Mouse (Mus musculus) neural tube, embryonic 14.5 days (tissue): Measurements from ENCODE around the gene Mapkapk5. TPM values are rescaled to one million over a fixed set of nuclear protein-coding genes. Genes with fewer than 3 reads are reported as not detected.
"Not testable (repeated sequence)": the region's sequence is repeated elsewhere in the genome, so short reads cannot be mapped to it uniquely, and the experiment has no call there.

Source experiments
- ATAC-seq: fragments of 200-750 bp; cut with Nextera tagmentation; 2 replicates; pipeline ENCODE4 v1.8.0; 2017; ENCODE audit warnings: low read depth, mild to moderate bottlenecking, moderate TSS enrichment, moderate library complexity
- H3K27ac ChIP-seq: fragments of 300-500 bp; sonication (generic); 2 replicates; pipeline ENCODE4 v1.5.1; 2014; ENCODE audit warnings: low read depth, mild to moderate bottlenecking, control low read depth, low read length, moderate library complexity, mixed read lengths
- H3K27me3 ChIP-seq: fragments of 300-500 bp; sonication (generic); 2 replicates; pipeline ENCODE4 v1.6.1; 2014; ENCODE audit warnings: low read length; ENCODE audit not compliant: control insufficient read depth, insufficient read depth
- H3K36me3 ChIP-seq: fragments of 300-500 bp; sonication (generic); 2 replicates; pipeline ENCODE4 v1.6.1; 2014; ENCODE audit warnings: low read length, mixed read lengths; ENCODE audit not compliant: control insufficient read depth, insufficient read depth
- H3K4me1 ChIP-seq: fragments of 300-500 bp; sonication (generic); 2 replicates; pipeline ENCODE4 v1.6.1; 2014; ENCODE audit warnings: low read length; ENCODE audit not compliant: control insufficient read depth, insufficient read depth
- H3K4me2 ChIP-seq: fragments of 300-500 bp; sonication (generic); 2 replicates; pipeline ENCODE4 v1.6.1; 2014; ENCODE audit warnings: mild to moderate bottlenecking, low read depth, low read length, control low read depth
- H3K4me3 ChIP-seq: fragments of 300-500 bp; sonication (generic); 2 replicates; pipeline ENCODE4 v1.5.1; 2014; ENCODE audit warnings: low read depth, low read length, control low read depth, mixed read lengths
- H3K9ac ChIP-seq: fragments of 300-500 bp; sonication (generic); replicated peaks from 2 replicates; pipeline ENCODE4 v1.6.1; 2014; ENCODE audit warnings: low read depth, mild to moderate bottlenecking, control low read depth, low read length, mixed read lengths
- H3K9me3 ChIP-seq: fragments of 300-500 bp; sonication (generic); 2 replicates; pipeline ENCODE4 v1.6.1; 2016; ENCODE audit warnings: low read length; ENCODE audit not compliant: control insufficient read depth
- WGBS: fragments of 180-500 bp; shearing (Covaris S2); extraction: QIAGEN DNeasy Blood & Tissue Kit; methylation state at CpG from one replicate; pipeline ENCODE4 v1.1.7; 2014; 5-methylcytosine and 5-hydroxymethylcytosine counted together
- polyA plus RNA-seq: library from polyadenylated mRNA; unstranded; fragments of >200 nt; fragmentation: Nextera tagmentation; extraction: Ambion mirVana; gene quantifications from 2 replicates; pipeline ENCODE4 v1.2.1, GENCODE M21; 2014

The Mapkapk5 gene
- polyA plus RNA-seq, 1 experiment from 2014 or later, result 75.5 TPM

GRCm38 (mm10) chr5:121519758-121520157 lies 25.9 kb downstream of the Mapkapk5 start:
- H3K4me3 ChIP-seq, H3K9me3 ChIP-seq, H3K4me2 ChIP-seq, H3K9ac ChIP-seq, H3K27me3 ChIP-seq, H3K4me1 ChIP-seq, ATAC-seq, H3K27ac ChIP-seq: not testable (repeated sequence)
- H3K36me3 ChIP-seq, result peaks cover 28% of the 10 kb centered on the region
- over 99% methylated on average over 11 of the region's 17 CpGs for WGBS

GRCm38 (mm10) chr5:121518983-121519382 lies 26.7 kb downstream of the Mapkapk5 start:
- H3K9me3 ChIP-seq, result no peaks in the 10 kb centered on the region
- H3K27me3 ChIP-seq, result no peaks in the 10 kb centered on the region
- WGBS, result 98% methylated on average over 9 of the region's 9 CpGs
- H3K4me3 ChIP-seq, result no peak overlapping the region
- no peak overlapping the region for H3K4me2 ChIP-seq
- ATAC-seq, result no peak
- H3K9ac ChIP-seq, result no peak overlapping the region
- no peak overlapping the region for H3K27ac ChIP-seq
- no peaks in the 10 kb centered on the region for H3K4me1 ChIP-seq
- peaks cover 22% of the 10 kb centered on the region for H3K36me3 ChIP-seq

DNA sequence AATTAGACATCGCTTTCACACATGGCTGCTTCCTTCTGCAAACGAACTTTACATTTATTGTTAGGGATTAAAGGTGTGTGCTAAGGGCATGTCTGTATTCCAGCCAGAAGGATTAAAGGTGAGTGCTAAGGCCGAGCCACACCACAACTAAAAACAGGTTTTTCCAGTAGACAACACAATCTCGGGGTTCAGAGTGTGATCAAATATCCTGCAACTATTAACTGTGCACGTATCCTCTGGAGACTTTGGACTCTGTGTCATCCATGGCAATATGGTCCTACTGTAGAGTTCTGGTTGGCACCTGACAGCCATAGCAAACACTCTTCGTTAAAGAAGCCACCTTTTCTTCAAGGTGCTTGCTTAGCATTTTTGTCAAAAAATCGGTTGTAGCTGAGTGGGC lies 35.7 kb downstream of the Mapkapk5 start:
- Histone ChIP-seq H3K27ac (no peak overlapping the region), H3K4me3 (no peak overlapping the region), H3K36me3 (no peaks in the 10 kb centered on the region), H3K4me1 (no peaks in the 10 kb centered on the region), H3K9ac (no peak overlapping the region), H3K27me3 (no peaks in the 10 kb centered on the region), H3K9me3 (no peaks in the 10 kb centered on the region), H3K4me2 (no peak overlapping the region)
- no peak for ATAC-seq
- 84% methylated on average over 7 of the region's 7 CpGs for WGBS

GRCm38 (mm10) chr5:121506846-121507245 lies 38.9 kb downstream of the Mapkapk5 start:
- ATAC-seq, result no peak
- 86% methylated on average over 1 of the region's 1 CpGs for WGBS
- no peaks in the 10 kb centered on the region for H3K27me3 ChIP-seq
- H3K9me3 ChIP-seq, result no peaks in the 10 kb centered on the region
- H3K9ac ChIP-seq, result no peak overlapping the region
- no peak overlapping the region for H3K4me3 ChIP-seq
- H3K4me1 ChIP-seq, result no peaks in the 10 kb centered on the region
- H3K4me2 ChIP-seq, result no peak overlapping the region
- H3K27ac ChIP-seq, result no peak overlapping the region
- H3K36me3 ChIP-seq, result no peaks in the 10 kb centered on the region

DNA sequence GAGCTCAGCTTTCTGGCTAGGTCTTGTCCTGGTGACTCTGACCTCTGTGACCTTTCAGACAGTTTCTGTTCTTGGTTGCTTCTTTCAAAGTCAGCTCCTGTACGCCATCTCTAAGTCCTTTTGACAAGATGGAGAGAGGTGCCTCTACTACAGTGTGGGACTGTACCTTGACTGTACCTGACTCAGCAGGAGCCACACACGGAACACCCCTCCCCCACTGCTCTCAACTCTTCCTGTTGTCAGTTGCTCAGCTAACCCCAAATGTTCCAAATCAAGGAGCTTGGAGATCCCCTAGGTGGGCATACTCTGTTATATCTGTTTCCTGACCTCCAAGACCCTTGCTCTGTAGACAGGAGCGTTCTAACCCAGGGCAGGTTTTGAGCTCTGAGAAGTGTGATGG lies 42.5 kb downstream of the Mapkapk5 start, which contains the start of gene Adam1b:
TSS of gene Adam1b (minus strand) at position 205 of the 400 bp plus-strand sequence.
- Histone ChIP-seq H3K4me1 (no peaks in the 10 kb centered on the region), H3K36me3 (no peaks in the 10 kb centered on the region), H3K9me3 (no peaks in the 10 kb centered on the region), H3K4me2 (no peak within 1 kb of the TSS), H3K27ac (no peak within 1 kb of the TSS), H3K27me3 (no peaks in the 10 kb centered on the region), H3K9ac (no peak within 1 kb of the TSS), H3K4me3 (no peak within 1 kb of the TSS)
- WGBS, result 88% methylated on average over 3 of the region's 3 CpGs
- no peak for ATAC-seq

- not testable (repeated sequence) for H3K36me3 ChIP-seq, H3K4me2 ChIP-seq, H3K27ac ChIP-seq, H3K27me3 ChIP-seq, ATAC-seq, H3K4me3 ChIP-seq, H3K9ac ChIP-seq, H3K9me3 ChIP-seq, H3K4me1 ChIP-seq
- 83% methylated on average over 10 of the region's 17 CpGs for WGBS
These were observed 44.2 kb downstream of the Mapkapk5 start for GRCm38 (mm10) chr5:121501424-121501996.

- ATAC-seq, result no peak
- H3K4me2 ChIP-seq, result no peak overlapping the region
- no peaks in the 10 kb centered on the region for H3K27me3 ChIP-seq
- no peak overlapping the region for H3K9ac ChIP-seq
- H3K4me1 ChIP-seq, result no peaks in the 10 kb centered on the region
- no peaks in the 10 kb centered on the region for H3K36me3 ChIP-seq
- H3K4me3 ChIP-seq, result no peak overlapping the region
- H3K9me3 ChIP-seq, result no peaks in the 10 kb centered on the region
- no peak overlapping the region for H3K27ac ChIP-seq
- 77% methylated on average over 7 of the region's 7 CpGs for WGBS
These were observed 45.0 kb downstream of the Mapkapk5 start for GRCm38 (mm10) chr5:121500719-121501118.

- Histone ChIP-seq H3K9me3 (no peaks in the 10 kb centered on the region), H3K27me3 (no peaks in the 10 kb centered on the region), H3K4me1 (no peaks in the 10 kb centered on the region), H3K4me2 (no peak overlapping the region), H3K36me3 (no peaks in the 10 kb centered on the region), H3K9ac (no peak overlapping the region), H3K4me3 (no peak overlapping the region), H3K27ac (no peak overlapping the region)
- WGBS, result 79% methylated on average over 8 of the region's 8 CpGs
- ATAC-seq, result no peak
These were observed 52.4 kb downstream of the Mapkapk5 start for GRCm38 (mm10) chr5:121493305-121493704.

DNA sequence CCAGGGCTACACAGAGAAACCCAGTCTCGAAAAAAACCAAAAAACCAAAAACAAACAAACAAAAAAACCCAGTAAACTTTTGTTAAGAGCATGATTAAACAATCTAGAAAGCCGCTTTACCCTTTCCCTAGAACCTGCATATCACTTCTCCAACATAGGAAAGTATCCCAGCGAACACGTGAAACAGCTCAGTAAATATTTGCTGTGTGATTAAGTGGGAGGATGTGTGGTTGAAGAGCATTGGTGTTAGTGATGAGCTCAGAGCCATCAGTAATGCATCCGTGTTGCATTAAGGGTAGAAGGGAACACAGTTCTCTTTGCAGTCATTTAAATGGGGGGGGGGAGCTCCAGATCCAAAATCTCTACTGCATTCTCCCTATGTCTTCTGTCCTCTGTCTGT lies 60.9 kb downstream of the Mapkapk5 start:
- Histone ChIP-seq H3K27ac (no peak overlapping the region), H3K4me1 (no peaks in the 10 kb centered on the region), H3K36me3 (no peaks in the 10 kb centered on the region), H3K27me3 (no peaks in the 10 kb centered on the region), H3K9me3 (no peaks in the 10 kb centered on the region), H3K9ac (no peak overlapping the region), H3K4me2 (no peak overlapping the region), H3K4me3 (no peak overlapping the region)
- ATAC-seq, result no peak
- 83% methylated on average over 5 of the region's 5 CpGs for WGBS
